8 mouse cellular contexts compared by ENCODE assay signal in genomic region chr17:27511865-27512618, GRCm38 (mm10). TPM values are rescaled to one million over a fixed set of nuclear protein-coding genes. Genes with fewer than 3 reads are reported as not detected.
DNase-seq lines count a peak whose midpoint lies in the region; ATAC-seq and TF ChIP-seq lines count a peak whose summit lies in the region.

No protein-coding gene starts in this region.

- peak; percentile 40 for TF ChIP-seq CTCF in ES-Bruce4 (IDR thresholded peaks at IDR 0.05; ENCODE audit: low read depth, low read length)
- no peak for TF ChIP-seq CTCF in cortical plate, adult 2 months (IDR thresholded peaks at IDR 0.05; ENCODE audit: extremely low read depth, insufficient read depth, low read length)

- H3K36me3 ChIP-seq in heart, embryonic 11.5 days (ENCODE audit: control insufficient read depth, insufficient read depth, low read length), result no peaks in the 10 kb centered on the region
- no peaks in the 10 kb centered on the region for H3K36me3 ChIP-seq in ES-Bruce4 (ENCODE audit: control insufficient read depth, insufficient read depth, low read length, poor library complexity, severe bottlenecking)
- H3K36me3 ChIP-seq in intestine, embryonic 16.5 days (ENCODE audit: control insufficient read depth, insufficient read depth, low read length), result no peaks in the 10 kb centered on the region
- H3K36me3 ChIP-seq in neural tube, embryonic 15.5 days, result no peaks in the 10 kb centered on the region

- ATAC-seq in heart, embryonic 11.5 days (replicated peaks; ENCODE audit: insufficient number of reproducible peaks, low FRiP score, low TSS enrichment), result no peak
- ATAC-seq in intestine, embryonic 16.5 days, result peak; percentile 34; the same call in 1 of the 2 replicates
- ATAC-seq in neural tube, embryonic 15.5 days (ENCODE audit: low FRiP score), result 0 out of 2 replicates have a peak, but pooled peaks have one; percentile 28

- H3K4me1 ChIP-seq in heart, embryonic 11.5 days (ENCODE audit: control insufficient read depth, insufficient read depth, low read length), result peaks cover 14% of the 10 kb centered on the region
- no peaks in the 10 kb centered on the region for H3K4me1 ChIP-seq in ES-Bruce4 (ENCODE audit: control insufficient read depth, insufficient read depth, low read length)
- no peaks in the 10 kb centered on the region for H3K4me1 ChIP-seq in cortical plate, adult 2 months (ENCODE audit: control insufficient read depth, insufficient read depth, low read length)
- H3K4me1 ChIP-seq in intestine, embryonic 16.5 days (ENCODE audit: control insufficient read depth, insufficient read depth, low read length), result peaks cover 15% of the 10 kb centered on the region
- H3K4me1 ChIP-seq in neural tube, embryonic 15.5 days, result peaks cover 44% of the 10 kb centered on the region

- H3K27me3 ChIP-seq in heart, embryonic 11.5 days (ENCODE audit: control insufficient read depth, insufficient read depth, low read length), result peaks cover 95% of the 10 kb centered on the region
- peaks cover 18% of the 10 kb centered on the region for H3K27me3 ChIP-seq in ES-Bruce4 (ENCODE audit: control insufficient read depth, insufficient read depth, low read length, poor library complexity, severe bottlenecking)
- peaks cover 76% of the 10 kb centered on the region for H3K27me3 ChIP-seq in intestine, embryonic 16.5 days (replicated peaks; ENCODE audit: control insufficient read depth, insufficient read depth, low read length)
- H3K27me3 ChIP-seq in neural tube, embryonic 15.5 days (replicated peaks), result peaks cover 32% of the 10 kb centered on the region

- no peak overlapping the region for H3K27ac ChIP-seq in heart, embryonic 11.5 days (ENCODE audit: low read depth, low read length)
- no peak overlapping the region for H3K27ac ChIP-seq in ES-Bruce4 (ENCODE audit: insufficient read depth, low read length)
- 0 out of 2 replicates have a peak overlapping the region, but pooled peaks have one; percentile 9 for H3K27ac ChIP-seq in cortical plate, adult 2 months (ENCODE audit: insufficient read depth, low read length)
- H3K27ac ChIP-seq in intestine, embryonic 16.5 days (ENCODE audit: low read length), result no peak overlapping the region
- peak overlapping the region; percentile 64 for H3K27ac ChIP-seq in neural tube, embryonic 15.5 days (replicated peaks)

- H3K4me2 ChIP-seq in heart, embryonic 11.5 days, result peak overlapping the region; percentile 100
- H3K4me2 ChIP-seq in intestine, embryonic 16.5 days (ENCODE audit: low read depth, low read length), result peak overlapping the region; percentile 99
- H3K4me2 ChIP-seq in neural tube, embryonic 15.5 days, result peak overlapping the region; percentile 97

- H3K9me3 ChIP-seq in heart, embryonic 11.5 days (replicated peaks; ENCODE audit: control insufficient read depth, low read length), result no peaks in the 10 kb centered on the region
- no peaks in the 10 kb centered on the region for H3K9me3 ChIP-seq in ES-Bruce4 (replicated peaks; ENCODE audit: control insufficient read depth, insufficient read depth, low read length, poor library complexity, severe bottlenecking)
- H3K9me3 ChIP-seq in intestine, embryonic 16.5 days (ENCODE audit: control insufficient read depth, low read length), result no peaks in the 10 kb centered on the region
- no peaks in the 10 kb centered on the region for H3K9me3 ChIP-seq in neural tube, embryonic 15.5 days (replicated peaks)

- no peak for TF ChIP-seq EP300 in ES-Bruce4 (IDR thresholded peaks at IDR 0.05; ENCODE audit: insufficient read depth, low read depth, low read length)

- under 1% methylated on average over 62 of the region's 64 CpGs for WGBS in heart, embryonic 11.5 days (ENCODE audit: insufficient replicate concordance)
- WGBS in intestine, embryonic 16.5 days, result 1% methylated on average over 63 of the region's 64 CpGs
- under 1% methylated on average over 54 of the region's 64 CpGs for WGBS in neural tube, embryonic 15.5 days

- no peak for DNase-seq in heart, adult 11 months
- no peak for DNase-seq in urinary bladder, adult 18-20 months (ENCODE audit: low spot score in 2 of 2)
- no peak for DNase-seq in MN1 (ENCODE audit: low spot score)

- no peak for TF ChIP-seq POLR2A in ES-Bruce4 (IDR thresholded peaks at IDR 0.05; ENCODE audit: insufficient read depth, low read length)
- TF ChIP-seq POLR2A in cortical plate, adult 2 months (IDR thresholded peaks at IDR 0.05; ENCODE audit: extremely low read depth, insufficient read depth, low read length), result no peak

- peak overlapping the region; percentile 64 for H3K4me3 ChIP-seq in heart, embryonic 11.5 days (ENCODE audit: low read depth, low read length)
- H3K4me3 ChIP-seq in ES-Bruce4 (ENCODE audit: low read depth, low read length), result peak overlapping the region; percentile 65
- peak overlapping the region; percentile 58 for H3K4me3 ChIP-seq in cortical plate, adult 2 months (ENCODE audit: insufficient read depth, low read length)
- peak overlapping the region; percentile 58 for H3K4me3 ChIP-seq in intestine, embryonic 16.5 days (ENCODE audit: low read length)
- H3K4me3 ChIP-seq in neural tube, embryonic 15.5 days (replicated peaks), result peak overlapping the region; percentile 63

- no peak overlapping the region for H3K9ac ChIP-seq in heart, embryonic 11.5 days (ENCODE audit: low read depth, low read length)
- H3K9ac ChIP-seq in ES-Bruce4 (ENCODE audit: low read depth, poor library complexity, severe bottlenecking), result peak overlapping the region; percentile 70
- peak overlapping the region; percentile 58 for H3K9ac ChIP-seq in intestine, embryonic 16.5 days (ENCODE audit: low read depth, low read length)
- H3K9ac ChIP-seq in neural tube, embryonic 15.5 days (replicated peaks), result peak overlapping the region; percentile 75

RNA-seq across cellular contexts. Expression of gene Grm4, which starts 9.2 kb away (rescaled TPM):
- 0.06 and 0.07 TPM in 2 replicates for polyA plus RNA-seq in heart, embryonic 11.5 days (2014; fragmentation: Nextera tagmentation; extraction: Ambion mirVana)
- polyA plus RNA-seq in ES-Bruce4 (2011; ENCODE audit: insufficient read depth, insufficient read length, low read depth, missing spikeins), result 0.49 and 0.63 TPM in 2 replicates
- 18.7 and 21.6 TPM in 2 replicates for polyA plus RNA-seq in cortical plate, adult 2 months (2012; rRNA removed)
- 0.40 and 0.44 TPM in 2 replicates for polyA plus RNA-seq in intestine, embryonic 16.5 days (2015; fragmentation: Nextera tagmentation; extraction: Ambion mirVana)
- polyA plus RNA-seq in neural tube, embryonic 15.5 days (2015; fragmentation: Nextera tagmentation; extraction: Ambion mirVana), result 9.7 and 10.1 TPM in 2 replicates

RNA-seq across cellular contexts. Expression of gene Hmga1, which starts 44.3 kb away (rescaled TPM):
- polyA plus RNA-seq in heart, embryonic 11.5 days (2014; fragmentation: Nextera tagmentation; extraction: Ambion mirVana), result 261 and 278 TPM in 2 replicates
- polyA plus RNA-seq in ES-Bruce4 (2011; ENCODE audit: insufficient read depth, insufficient read length, low read depth, missing spikeins), result 933 and 989 TPM in 2 replicates
- polyA plus RNA-seq in cortical plate, adult 2 months (2012; rRNA removed), result 73.3 and 75.1 TPM in 2 replicates
- polyA plus RNA-seq in intestine, embryonic 16.5 days (2015; fragmentation: Nextera tagmentation; extraction: Ambion mirVana), result 286 and 319 TPM in 2 replicates
- polyA plus RNA-seq in neural tube, embryonic 15.5 days (2015; fragmentation: Nextera tagmentation; extraction: Ambion mirVana), result 129 and 207 TPM in 2 replicates

RNA-seq across cellular contexts. Expression of gene AI413582, which starts 53.5 kb away (rescaled TPM):
- polyA plus RNA-seq in heart, embryonic 11.5 days (2014; fragmentation: Nextera tagmentation; extraction: Ambion mirVana), result 18.1 and 18.3 TPM in 2 replicates
- 14.4 and 16.8 TPM in 2 replicates for polyA plus RNA-seq in ES-Bruce4 (2011; ENCODE audit: insufficient read depth, insufficient read length, low read depth, missing spikeins)
- polyA plus RNA-seq in cortical plate, adult 2 months (2012; rRNA removed), result 109 and 112 TPM in 2 replicates
- polyA plus RNA-seq in intestine, embryonic 16.5 days (2015; fragmentation: Nextera tagmentation; extraction: Ambion mirVana), result 39.7 and 46.7 TPM in 2 replicates
- polyA plus RNA-seq in neural tube, embryonic 15.5 days (2015; fragmentation: Nextera tagmentation; extraction: Ambion mirVana), result 70.8 and 74.9 TPM in 2 replicates

Comparison
In these comparisons a context has a peak if more than half of its experiments do, and no peak if none do; other contexts are left out.
1. H3K27ac ChIP-seq: peak in cortical plate, adult 2 months (single experiment) and neural tube, embryonic 15.5 days (single experiment); none in heart, embryonic 11.5 days (single experiment), ES-Bruce4 (single experiment) and intestine, embryonic 16.5 days (single experiment).
2. Peak in every context shown above with its lines, with median percentiles within 50 percentile points of each other: H3K4me2 ChIP-seq and H3K4me3 ChIP-seq.